Mouse (Mus musculus): ENCODE data around the gene Cep112.

DNA sequence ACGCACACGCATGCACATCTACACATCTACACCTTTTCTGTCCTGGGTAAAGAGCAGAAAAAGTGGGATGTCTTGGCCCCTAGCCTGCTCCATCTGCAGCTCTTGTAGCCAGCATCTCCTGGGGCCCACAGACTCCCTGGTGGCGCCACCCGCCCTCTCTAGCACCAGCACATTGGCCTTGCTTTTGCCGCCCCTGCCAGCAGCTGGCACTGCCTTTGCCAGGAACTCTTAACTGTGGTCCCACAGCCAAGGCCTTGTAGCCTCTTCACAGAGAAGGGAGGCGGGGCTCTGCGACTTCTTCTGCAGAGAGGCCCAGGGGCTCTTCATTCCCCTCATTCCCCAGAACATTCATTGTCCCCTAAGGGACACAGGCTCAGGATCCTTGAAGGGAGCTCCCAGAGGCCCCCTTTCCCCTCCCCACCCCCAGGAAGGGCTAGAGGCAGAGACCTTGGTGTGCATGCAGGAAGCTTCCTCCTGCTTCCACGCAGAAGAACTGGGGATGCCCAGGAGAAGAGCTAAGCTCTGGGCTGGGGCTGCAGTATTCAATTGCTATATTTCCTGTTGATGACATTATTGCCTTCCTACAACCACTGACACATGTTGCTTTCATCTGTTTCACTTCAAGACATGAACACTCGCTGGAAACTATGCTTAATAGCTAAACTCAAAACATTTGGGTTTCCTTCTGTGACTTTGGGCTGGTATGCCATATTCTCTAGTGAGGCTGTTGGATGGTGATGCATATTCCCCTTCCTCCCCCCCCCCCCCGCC lies 475.9 kb downstream of the Cep112 start:
- TF ChIP-seq POLR2A (IDR thresholded peaks at IDR 0.05; ENCODE audit: insufficient read depth, low read length), result no peak
- no peak for TF ChIP-seq CTCF (IDR thresholded peaks at IDR 0.05; ENCODE audit: low read depth, low read length)
- TF ChIP-seq EP300 (IDR thresholded peaks at IDR 0.05; ENCODE audit: insufficient read depth, low read depth, low read length), result no peak

All from ES-Bruce4 (cell line).